Mouse (Mus musculus): Measurements from ENCODE around the gene Tspan2. TPM values are rescaled to one million over a fixed set of nuclear protein-coding genes. Genes with fewer than 3 reads are reported as not detected.

Gene Tspan2
- polyA plus RNA-seq, 1 experiment from 2014 or later: 9.1 TPM

GRCm38 (mm10) chr3:102842386-102842785, 108.1 kb downstream of the Tspan2 start:
- Histone ChIP-seq H3K4me2 (no peak overlapping the region), H3K4me3 (replicated peaks) (no peak overlapping the region), H3K4me1 (no peaks in the 10 kb centered on the region), H3K27ac (no peak overlapping the region), H3K9ac (no peak overlapping the region), H3K27me3 (no peaks in the 10 kb centered on the region), H3K36me3 (no peaks in the 10 kb centered on the region), H3K9me3 (replicated peaks) (no peaks in the 10 kb centered on the region)
- WGBS: 50% methylated on average over 1 of the region's 1 CpGs
- no peak for ATAC-seq (replicated peaks; ENCODE audit: low FRiP score)

- H3K36me3 ChIP-seq: no peaks in the 10 kb centered on the region
- ATAC-seq (replicated peaks; ENCODE audit: low FRiP score): no peak
- no peak overlapping the region for H3K4me2 ChIP-seq
- H3K9me3 ChIP-seq (replicated peaks): no peaks in the 10 kb centered on the region
- H3K9ac ChIP-seq: no peak overlapping the region
- H3K27me3 ChIP-seq: no peaks in the 10 kb centered on the region
- H3K4me3 ChIP-seq (replicated peaks): no peak overlapping the region
- H3K27ac ChIP-seq: no peak overlapping the region
- no peaks in the 10 kb centered on the region for H3K4me1 ChIP-seq
Measured at GRCm38 (mm10) chr3:102848661-102849060, 114.3 kb downstream of the Tspan2 start.

Other genes with a start within 250 kb of the Tspan2 start
- gene Tshb, start 48.2 kb downstream of the Tspan2 start, polyA plus RNA-seq (2015; fragmentation: Nextera tagmentation; extraction: Ambion mirVana): 0.05 and 0.06 TPM in 2 replicates
- 0.14 TPM in 1 of 2 replicates, not detected in the other for gene Sycp1, start 201.6 kb downstream of the Tspan2 start, polyA plus RNA-seq (2015; fragmentation: Nextera tagmentation; extraction: Ambion mirVana)
- gene Nr1h5, start 229.6 kb downstream of the Tspan2 start, polyA plus RNA-seq (2015; fragmentation: Nextera tagmentation; extraction: Ambion mirVana): 0.12 and 0.13 TPM in 2 replicates

Measured in kidney, embryonic 15.5 days (tissue).